Mouse (Mus musculus) yolk sac, embryonic 10.5 days (tissue): ENCODE results near the gene Ripor3.

ENCODE experiments used
- DNase-seq: peaks from one replicate; pipeline ENCODE4 v3.0.0-alpha.2; 2017; ENCODE audit warnings: low spot score

Gene Ripor3

DNA sequence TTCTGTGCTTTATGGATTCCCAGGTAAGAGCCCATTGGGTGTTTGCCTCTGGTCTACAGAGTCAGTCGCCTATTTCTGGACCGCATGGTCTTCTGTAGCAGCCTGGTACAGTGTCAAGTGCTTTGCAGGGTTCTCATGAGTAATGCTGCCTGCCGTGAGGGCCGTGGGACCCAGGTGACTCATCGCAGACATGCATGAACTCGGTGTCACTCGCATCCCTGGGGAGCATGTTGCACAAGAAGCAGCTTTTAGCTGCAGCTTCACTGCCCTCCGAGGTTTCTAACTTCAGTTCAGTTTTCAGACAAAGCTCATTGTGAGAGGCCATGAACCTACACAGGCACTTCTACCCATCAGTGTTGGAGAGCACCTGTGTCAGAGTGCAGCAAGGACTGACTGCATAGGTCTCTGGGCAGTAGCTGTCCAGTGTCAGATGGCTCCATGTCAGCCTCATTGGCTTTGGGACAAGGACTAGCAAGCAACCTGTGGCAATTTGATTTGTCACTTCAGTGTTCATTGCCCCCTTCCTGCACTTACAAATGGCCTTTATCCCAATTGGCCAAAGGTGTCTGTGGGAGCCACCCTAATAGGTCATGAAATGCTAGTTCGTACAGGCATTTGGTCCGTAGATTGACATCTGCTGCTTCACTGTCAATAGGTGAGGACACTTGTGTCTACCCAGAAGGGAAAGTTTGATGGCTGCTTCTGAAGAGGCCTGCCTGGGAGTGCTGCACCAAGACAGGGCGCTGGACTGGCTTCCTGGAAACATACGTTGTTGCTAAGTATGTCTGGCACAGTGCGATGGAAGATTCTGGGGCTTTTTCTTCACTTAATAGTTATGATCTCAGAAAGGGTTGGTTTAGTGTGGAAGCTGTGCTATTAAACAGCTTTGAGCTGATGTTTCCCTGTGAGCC is 58.9 kb downstream of the Ripor3 start:
- no peak for DNase-seq

- no peak for DNase-seq
These were observed 59.7 kb downstream of the Ripor3 start for GRCm38 (mm10) chr2:167950681-167951080.

DNA sequence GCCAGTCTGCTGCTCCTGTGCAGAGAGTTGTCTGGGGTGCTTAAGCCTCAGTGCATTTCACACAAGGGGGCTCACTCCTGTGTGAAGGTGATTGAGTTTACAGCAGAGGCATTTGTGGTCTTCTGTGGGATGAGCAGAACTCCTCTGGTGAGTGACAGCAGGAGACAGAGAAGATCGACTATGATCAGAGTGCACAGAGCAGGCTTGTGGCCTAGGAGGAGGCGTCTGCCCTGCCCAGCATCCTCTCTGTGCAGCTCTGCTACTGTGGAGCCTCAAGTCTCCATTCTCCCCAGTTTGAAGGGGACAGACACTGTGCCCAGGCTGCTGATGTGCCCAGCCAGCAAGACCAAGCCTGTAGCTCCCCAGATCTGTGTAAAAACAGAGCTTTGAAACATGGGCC is 60.6 kb downstream of the Ripor3 start:
- DNase-seq, result no peak

GRCm38 (mm10) chr2:167949250-167949649 is 61.2 kb downstream of the Ripor3 start:
- no peak for DNase-seq

DNA sequence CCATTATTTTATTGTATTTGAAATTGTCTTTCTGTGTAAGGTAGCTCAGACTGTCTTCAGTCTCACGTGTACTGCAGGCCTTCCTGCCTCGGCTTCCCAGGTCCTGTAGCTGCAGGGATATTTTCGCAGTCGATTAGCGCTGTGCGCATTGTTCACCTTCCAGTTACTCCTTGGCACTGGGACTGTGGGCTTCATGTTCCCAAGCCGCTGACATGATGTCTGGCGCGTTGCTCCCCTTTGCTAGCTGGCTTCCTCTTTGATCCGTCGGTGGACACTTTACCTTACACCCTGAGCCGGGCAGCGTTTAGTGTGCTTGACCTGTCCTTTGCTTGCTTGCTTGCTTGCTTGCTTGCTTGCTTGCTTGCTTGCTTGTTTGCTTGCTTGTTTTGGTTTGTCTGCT is 61.9 kb downstream of the Ripor3 start:
- no peak for DNase-seq

DNA sequence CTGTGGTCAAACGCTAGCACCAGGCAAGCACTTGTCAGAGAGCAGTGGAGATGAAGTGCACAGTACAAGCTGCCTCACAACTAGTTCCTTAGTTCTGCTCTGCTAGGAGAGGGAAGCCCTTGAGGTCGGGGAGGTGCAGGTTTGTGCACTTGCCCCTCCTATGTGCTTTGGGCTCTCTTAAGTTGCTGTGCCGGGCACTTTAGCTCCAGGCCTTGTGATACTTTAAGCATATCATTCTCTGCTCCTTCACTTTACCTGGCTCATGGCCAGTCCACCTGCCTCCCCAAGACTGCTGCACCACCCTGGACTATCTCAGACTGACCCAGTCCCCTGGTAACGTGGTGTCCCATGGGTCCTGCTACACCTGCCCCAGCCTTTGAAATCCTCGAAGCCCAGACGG is 62.4 kb downstream of the Ripor3 start:
- no peak for DNase-seq

- no peak for DNase-seq
These were observed 63.2 kb downstream of the Ripor3 start for GRCm38 (mm10) chr2:167947251-167947650.

DNA sequence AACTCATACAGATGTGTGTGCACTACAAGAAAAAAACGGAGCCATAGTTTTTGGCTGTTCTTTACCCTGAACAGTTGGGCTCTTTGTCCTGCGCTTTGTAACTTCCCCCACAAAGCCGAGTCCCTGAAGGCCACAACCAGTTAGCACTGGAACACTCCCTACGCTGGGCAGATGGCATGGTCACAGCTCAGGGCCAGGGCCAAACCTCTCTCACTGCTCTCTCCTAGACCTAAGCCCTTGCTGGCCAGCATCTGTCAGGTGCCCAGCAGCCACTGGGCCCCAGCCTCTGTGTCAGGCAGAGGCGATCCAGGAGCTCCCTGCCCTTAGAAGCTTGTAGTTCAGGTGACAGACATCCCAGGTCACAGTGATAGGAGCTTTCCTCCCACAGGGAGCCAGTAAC is 65.0 kb downstream of the Ripor3 start:
- DNase-seq, result no peak

GRCm38 (mm10) chr2:167944193-167944592 is 66.2 kb downstream of the Ripor3 start:
- no peak for DNase-seq

GRCm38 (mm10) chr2:167942926-167943633 is 67.3 kb downstream of the Ripor3 start:
- no peak for DNase-seq

GRCm38 (mm10) chr2:167942199-167942925 is 68.1 kb downstream of the Ripor3 start:
- no peak for DNase-seq

- no peak for DNase-seq
These were observed 68.7 kb downstream of the Ripor3 start for GRCm38 (mm10) chr2:167941745-167942176.

GRCm38 (mm10) chr2:167941320-167941719 is 69.1 kb downstream of the Ripor3 start:
- DNase-seq, result no peak

- no peak for DNase-seq
These were observed 69.8 kb downstream of the Ripor3 start for GRCm38 (mm10) chr2:167940636-167941035.

GRCm38 (mm10) chr2:167939632-167940399 is 70.6 kb downstream of the Ripor3 start:
- no peak for DNase-seq

DNA sequence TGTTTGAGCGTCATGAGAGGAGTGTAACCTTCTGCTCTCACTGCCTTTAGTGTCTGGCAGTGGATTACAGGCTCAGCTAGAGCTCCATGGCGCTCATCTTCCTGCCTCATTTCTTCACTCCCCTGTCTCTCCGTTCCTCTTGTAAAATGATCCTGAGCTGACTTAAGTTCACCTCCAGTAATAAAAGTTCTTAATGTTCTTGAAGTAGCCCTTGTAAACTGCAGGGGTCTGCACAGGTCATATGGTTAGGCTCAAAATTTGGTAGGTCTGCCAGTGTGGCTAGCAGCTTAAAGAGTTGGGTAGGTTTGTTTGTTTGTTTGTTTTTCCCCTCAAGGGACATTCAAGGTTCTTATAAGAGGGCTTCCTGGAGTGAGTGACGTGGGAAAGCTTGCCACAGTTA is 71.2 kb downstream of the Ripor3 start:
- no peak for DNase-seq

- DNase-seq, result no peak
These were observed 71.6 kb downstream of the Ripor3 start for GRCm38 (mm10) chr2:167938786-167939185.

DNA sequence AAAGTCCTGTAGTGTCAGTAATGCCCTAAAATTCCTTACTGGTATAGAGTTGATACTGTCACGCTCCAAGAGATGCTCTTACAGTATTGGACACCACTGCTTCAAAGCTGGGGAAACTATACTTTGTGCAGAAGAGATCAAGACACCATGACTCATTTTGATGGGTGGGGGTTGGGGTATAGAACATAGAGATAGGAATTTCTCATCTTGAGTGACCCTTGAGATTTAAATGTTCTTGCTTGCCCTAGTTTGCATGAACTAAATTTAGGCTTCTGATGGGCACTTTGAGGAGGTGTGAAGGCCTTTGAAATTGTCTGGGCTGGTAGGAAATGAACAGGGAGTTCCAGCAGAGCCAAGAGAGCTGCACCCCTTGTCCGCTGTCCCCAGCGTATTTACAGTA is 74.5 kb downstream of the Ripor3 start:
- no peak for DNase-seq

- no peak for DNase-seq
These were observed 77.0 kb downstream of the Ripor3 start for GRCm38 (mm10) chr2:167933397-167933796.

DNA sequence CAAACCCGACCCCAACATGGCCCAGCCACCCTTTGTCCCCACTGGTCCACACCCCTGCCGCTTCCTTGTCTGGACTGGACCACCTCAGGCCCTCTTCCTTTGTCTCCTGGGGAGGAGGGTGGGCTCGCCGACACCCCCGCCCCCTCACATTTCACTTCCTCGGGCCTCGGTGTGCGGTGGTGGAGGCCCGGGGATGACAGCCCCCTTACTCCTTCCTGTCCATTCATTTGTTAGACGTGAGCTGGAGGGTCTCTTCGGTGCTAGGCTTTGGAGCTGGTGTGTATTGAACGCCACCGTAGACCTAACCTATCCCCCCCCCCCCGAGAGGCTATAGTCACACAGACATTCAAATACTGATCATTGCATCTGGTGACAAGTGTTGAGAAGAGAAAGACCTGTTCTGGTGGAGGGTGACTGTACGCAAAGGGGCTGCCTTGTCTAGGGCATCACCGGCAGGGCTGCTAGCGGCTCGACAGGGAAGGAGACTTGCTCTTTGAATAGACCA is 77.6 kb downstream of the Ripor3 start:
- no peak for DNase-seq

GRCm38 (mm10) chr2:167931985-167932726 is 78.3 kb downstream of the Ripor3 start, which contains the start of gene Ptpn1:
Ptpn1 (plus strand) TSS chr2:167932057.
- DNase-seq, result peak; percentile 97
